Mouse (Mus musculus) kidney, adult 11 months (tissue): ENCODE data around the gene Fibp.

Experiments used
- DNase-seq: peaks from one replicate; pipeline ENCODE4 v3.0.0; 2022

Gene Fibp

DNA sequence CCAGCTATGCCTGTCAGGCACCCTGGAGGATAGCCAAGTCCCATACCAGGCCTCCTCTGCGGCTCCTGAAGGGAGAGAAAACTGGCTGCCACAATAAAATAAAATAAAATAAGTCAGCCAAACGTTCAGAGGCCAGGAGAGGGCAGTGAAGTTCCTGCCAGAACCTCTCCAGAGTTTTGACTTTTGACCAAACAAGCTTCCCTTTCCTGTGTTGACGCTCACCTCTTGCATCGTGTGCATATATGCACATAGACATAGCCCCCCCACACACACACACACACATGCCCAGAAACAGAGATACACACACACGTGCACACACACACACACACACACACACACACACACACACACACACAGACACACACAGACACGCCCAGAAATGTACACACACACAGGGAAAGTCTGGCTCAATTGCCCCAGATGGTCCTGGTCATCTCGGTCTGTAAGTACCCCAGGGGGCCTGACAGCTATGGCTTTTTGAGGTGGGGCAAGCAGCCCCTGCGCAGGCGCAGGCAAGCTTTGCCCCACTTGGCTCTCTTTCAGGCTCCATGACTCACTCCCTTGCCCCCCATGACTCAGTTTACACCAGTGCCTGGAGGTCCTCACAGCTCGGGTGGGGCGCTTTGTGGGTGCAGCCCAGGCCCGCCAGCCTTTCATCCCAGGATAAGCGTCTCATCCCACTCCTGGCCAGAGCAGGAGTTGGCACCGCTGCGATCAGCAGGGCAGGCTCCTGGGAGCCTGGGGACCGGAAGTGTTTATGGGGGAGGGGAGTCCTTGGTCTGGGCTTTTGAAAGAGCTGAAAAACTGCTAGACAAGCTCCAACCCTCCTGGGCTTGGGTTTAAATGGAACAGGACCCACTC is 27.2 kb upstream of the Fibp start:
- DNase-seq = peak; percentile 64

GRCm38 (mm10) chr19:5433951-5434350 is 26.5 kb upstream of the Fibp start:
- DNase-seq = no peak

- no peak for DNase-seq
These were observed 16.0 kb upstream of the Fibp start for GRCm38 (mm10) chr19:5444371-5444908.

GRCm38 (mm10) chr19:5444954-5445353 is 15.5 kb upstream of the Fibp start:
- DNase-seq = peak; percentile 64

GRCm38 (mm10) chr19:5445747-5446146 is 14.7 kb upstream of the Fibp start:
- no peak for DNase-seq

DNA sequence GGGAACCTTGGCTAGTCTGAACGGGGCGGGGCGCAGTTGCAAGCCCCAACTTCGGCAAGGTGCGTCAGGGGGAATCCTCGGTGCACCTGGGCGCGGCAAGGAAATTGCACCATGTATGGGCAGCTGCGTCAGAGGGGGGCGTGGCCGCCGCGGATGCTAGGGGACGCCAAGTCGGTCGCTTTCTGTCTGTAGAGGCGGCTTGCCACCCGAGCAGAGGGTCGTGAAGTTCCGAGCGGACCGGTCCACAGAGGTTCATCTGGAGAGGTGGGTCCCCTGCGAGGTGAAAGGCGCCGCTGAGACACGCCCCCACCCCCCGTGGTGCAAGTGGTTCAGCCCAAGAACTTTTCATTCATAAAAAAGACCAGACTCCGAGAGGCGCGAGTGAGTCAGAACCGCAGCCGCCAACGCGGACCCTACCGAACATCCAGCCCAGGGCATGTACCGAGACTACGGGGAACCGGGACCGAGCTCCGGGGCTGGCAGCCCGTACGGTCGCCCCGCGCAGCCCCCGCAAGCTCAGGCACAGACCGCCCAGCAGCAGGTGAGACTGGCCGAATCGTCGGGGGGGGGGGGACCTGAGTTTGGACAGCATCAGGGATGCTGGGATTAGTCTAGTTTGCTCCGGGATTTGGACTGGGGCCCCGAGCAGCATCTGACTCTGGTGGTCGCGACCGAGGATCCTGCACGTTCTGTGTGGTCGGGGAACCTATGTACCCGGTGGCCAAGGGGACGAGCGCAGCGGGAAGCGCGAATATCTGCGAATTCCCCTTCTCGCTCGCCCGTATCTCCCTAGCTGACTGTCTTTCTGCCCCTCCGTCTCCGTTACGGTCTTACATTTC is 12.7 kb upstream of the Fibp start, which contains the start of gene Fosl1:
TSS of gene Fosl1 (plus strand) at position 33 of the 839 bp plus-strand sequence.
- DNase-seq = peak; percentile 60

DNA sequence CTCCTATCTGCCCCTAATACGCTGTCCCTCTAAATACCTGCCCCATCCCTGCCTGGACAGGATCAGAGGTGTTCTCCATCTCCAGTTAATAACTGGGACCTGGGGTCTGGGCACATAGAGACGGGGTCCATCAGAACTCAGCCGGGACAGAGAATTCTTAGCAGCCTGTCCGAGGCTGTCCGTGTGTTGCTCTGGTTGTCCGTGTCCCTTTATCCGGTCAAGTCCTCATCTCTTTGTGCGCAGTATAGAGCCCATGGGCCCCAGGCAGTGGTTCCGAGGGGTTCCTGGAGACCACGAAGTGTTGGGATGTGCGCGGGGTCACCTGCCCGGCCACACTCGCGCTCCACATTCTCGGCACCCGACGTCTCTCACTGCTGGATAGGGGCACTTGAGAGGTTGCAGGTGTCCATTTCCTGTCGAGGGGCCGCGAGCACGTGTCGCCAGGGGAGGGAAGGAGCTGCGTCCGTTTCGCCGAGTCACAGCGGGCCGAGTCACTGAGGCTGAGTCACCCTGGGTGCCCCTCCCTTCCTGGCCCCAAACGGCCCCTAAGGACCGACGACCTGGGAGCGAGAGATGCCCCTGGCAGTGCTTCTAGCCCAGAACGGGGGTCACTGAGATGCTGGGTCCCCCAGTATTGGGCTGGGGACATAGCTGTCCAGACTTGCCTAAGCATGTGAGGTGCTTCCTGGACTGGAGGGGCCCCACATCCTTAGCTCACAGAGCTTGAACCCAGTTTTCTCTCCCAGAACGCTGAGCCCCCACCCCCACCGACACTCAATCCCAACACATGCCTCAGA is 11.9 kb upstream of the Fibp start:
- DNase-seq = no peak

- DNase-seq = no peak
These were observed 10.7 kb upstream of the Fibp start for GRCm38 (mm10) chr19:5449673-5450072.

GRCm38 (mm10) chr19:5451766-5452165 is 8.6 kb upstream of the Fibp start:
- no peak for DNase-seq

DNA sequence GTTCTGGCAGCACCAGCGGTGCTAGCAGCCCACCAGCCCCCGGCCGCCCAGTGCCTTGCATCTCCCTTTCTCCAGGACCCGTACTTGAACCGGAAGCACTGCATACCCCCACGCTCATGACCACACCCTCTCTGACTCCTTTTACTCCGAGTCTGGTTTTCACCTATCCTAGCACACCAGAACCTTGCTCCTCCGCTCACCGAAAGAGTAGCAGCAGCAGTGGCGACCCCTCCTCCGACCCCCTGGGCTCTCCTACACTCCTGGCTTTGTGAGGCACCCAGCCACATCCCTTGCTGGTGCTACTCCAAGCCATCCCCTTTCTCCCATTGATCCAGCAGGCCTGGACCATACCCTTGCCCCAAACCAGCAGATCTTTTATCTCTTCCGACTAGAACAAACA is 5.4 kb upstream of the Fibp start:
- DNase-seq = no peak

GRCm38 (mm10) chr19:5455568-5455967 is 4.8 kb upstream of the Fibp start:
- no peak for DNase-seq

- peak; percentile 44 for DNase-seq
These were observed 4.0 kb upstream of the Fibp start for GRCm38 (mm10) chr19:5456241-5456921.

GRCm38 (mm10) chr19:5456922-5457745 is 3.3 kb upstream of the Fibp start:
- peak; percentile 95 for DNase-seq

GRCm38 (mm10) chr19:5457746-5458442 is 2.5 kb upstream of the Fibp start, which contains the start of gene Ccdc85b:
TSS of gene Ccdc85b (minus strand) at chr19:5457894.
- DNase-seq = no peak

DNA sequence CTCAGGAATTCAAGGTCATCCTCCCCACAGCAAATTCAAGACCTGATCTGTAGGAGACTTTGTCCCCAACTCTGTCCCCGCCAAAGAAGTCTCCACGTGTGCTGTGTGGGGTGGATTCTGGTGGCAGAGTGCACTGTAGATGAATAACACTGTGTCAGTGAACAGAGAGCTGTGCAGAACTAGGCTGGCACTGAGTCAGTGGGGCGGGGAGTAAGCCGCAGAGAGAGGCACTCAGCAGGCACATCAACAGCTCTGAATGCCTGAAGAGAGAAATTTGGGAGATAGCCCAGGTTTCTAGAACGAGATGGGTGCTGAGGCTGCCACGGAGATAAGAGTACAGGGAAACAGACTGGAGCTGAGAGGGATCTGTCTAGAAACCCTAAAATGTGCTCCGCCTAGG is 1.4 kb upstream of the Fibp start:
- peak; percentile 64 for DNase-seq

DNA sequence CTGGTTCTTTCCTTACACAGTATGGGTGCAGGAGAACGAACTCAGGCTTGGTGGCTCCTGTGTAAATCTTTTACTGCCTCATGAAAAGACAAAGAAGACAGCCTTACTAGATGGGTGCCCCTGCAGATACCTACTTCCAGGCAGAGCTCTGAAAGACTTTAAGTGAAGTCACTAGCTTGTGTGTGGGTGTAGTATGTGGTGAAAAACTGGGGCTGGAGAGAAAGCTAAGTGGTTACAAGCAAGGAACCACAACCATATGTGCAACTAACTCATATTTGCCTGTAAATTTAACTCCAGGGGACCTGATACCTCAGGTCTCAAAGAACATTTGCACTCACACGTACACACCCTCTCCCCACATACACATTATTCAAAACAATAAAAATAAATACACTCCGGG is 519 bp upstream of the Fibp start:
- no peak for DNase-seq

DNA sequence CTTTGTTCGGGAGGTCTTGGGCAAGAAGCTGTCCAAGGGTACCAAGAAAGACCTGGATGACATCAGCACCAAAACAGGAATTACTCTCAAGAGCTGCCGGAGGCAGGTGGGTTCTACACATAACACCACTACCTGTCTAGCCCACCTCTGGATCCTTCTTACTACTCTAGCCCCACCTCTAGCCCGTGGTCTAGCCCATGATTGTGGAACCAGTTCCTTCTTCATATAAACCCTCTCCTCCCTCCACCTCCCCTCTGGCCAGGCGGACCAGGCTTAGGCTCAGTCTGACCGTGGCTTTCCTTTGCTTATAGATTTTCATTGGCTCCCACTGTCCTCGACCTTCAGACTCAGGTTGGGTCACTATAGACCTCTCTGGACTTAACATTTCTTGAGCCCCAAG is 996 bp downstream of the Fibp start:
- DNase-seq = no peak

DNA sequence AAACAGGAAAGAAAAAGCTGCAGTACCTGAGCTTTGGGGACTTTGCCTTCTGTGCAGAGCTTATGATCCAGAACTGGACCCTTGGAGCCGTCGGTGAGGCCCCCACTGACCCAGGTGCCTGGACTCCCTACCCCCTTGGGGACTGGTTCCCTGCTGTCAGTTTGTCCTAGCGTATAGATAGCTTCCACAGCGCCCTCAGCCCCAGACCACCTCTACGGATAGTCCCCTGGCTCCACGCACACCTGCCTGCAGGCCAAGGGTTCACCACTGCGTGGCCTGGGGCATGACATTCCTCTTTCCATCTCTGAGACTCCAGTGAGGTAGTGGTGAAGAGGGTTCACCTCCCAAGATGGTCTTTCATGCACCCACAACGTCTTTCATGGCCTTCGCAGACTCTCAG is 2.8 kb downstream of the Fibp start:
- no peak for DNase-seq

DNA sequence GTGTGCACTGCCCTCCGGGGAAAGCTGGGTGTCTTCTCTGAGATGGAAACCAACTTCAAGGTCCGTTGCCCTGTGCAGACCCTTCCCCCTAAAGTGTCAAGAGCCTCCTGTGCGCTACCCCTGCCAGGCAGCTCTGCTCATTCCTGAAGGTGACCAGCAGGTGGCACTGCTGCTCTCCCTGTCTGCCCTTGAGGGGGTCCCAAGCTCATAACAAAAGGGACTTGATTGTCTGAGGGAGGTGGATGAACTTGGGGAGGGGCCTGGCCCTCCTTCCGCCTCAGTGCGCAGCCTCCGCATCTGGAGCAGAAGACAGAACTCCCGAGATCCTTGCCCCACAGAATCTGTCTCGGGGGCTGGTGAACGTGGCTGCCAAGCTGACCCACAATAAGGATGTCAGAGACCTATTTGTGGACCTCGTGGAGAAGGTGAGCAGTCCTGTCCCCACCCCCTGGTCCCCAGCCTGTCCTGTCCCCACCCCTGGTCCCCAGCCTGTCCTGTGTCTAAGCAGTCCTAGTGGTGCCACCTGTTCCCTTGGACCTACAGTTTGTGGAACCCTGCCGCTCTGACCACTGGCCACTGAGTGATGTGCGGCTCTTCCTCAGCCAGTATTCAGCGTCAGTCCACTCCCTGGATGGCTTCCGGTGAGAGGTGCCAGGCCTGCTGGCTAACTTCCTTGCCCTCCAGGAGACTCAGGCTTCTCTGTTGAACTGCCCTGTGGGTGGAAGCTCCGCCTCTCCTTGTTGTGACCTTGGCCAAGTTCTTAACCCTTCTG is 3.6 kb downstream of the Fibp start:
- DNase-seq = peak; percentile 50

DNA sequence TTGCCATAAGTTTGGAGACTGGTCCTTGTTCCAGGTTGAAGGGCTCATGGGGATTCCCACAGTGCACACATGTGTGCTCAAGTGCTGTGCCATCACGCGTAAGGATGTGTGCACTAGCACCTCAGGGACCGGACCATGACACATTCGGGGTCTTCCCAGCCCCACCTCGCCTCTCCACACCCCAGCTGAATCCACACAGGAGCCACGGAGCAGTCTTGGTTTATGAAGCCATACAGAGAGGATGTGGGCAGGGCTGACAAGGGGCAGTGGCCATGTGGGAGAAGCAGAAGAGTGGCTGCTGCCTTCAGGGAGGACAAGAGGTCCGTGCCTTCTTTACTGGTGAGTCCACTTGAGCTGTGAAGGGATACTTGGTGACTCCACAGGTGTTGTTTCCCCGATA is 4.6 kb downstream of the Fibp start:
- no peak for DNase-seq
